Mouse (Mus musculus): ENCODE data around the gene Lctl.
A peak's percentile ranks its signal among the peaks of the same experiment; 100 is the strongest.
"Not testable (repeated sequence)": the region's sequence is repeated elsewhere in the genome, so short reads cannot be mapped to it uniquely, and the experiment has no call there.

Gene Lctl

GRCm38 (mm10) chr9:64120584-64121277, 3.8 kb downstream of the Lctl start:
- peak in 1 of 2 experiments; percentile 64 for DNase-seq (ENCODE audit: low spot score in 2 of 2)

- DNase-seq (ENCODE audit: low spot score in 2 of 2), result no peak
These were observed 5.7 kb downstream of the Lctl start for GRCm38 (mm10) chr9:64122601-64123000.

- DNase-seq (ENCODE audit: low spot score in 2 of 2), result not testable (repeated sequence)
These were observed 7.9 kb downstream of the Lctl start for GRCm38 (mm10) chr9:64124846-64125245.

- DNase-seq (ENCODE audit: low spot score in 2 of 2), result no peak
These were observed 8.4 kb downstream of the Lctl start for GRCm38 (mm10) chr9:64125307-64125706.

GRCm38 (mm10) chr9:64126121-64126520, 9.2 kb downstream of the Lctl start:
- DNase-seq (ENCODE audit: low spot score in 2 of 2), result no peak

- no peak for DNase-seq (ENCODE audit: low spot score in 2 of 2)
These were observed 14.7 kb downstream of the Lctl start for GRCm38 (mm10) chr9:64131623-64132022.

GRCm38 (mm10) chr9:64138896-64139295, 21.9 kb downstream of the Lctl start:
- DNase-seq (ENCODE audit: low spot score in 2 of 2), result peak; percentile 49 to 70

- DNase-seq (ENCODE audit: low spot score in 2 of 2), result no peak
These were observed 22.9 kb downstream of the Lctl start for GRCm38 (mm10) chr9:64139879-64140278.

- no peak for DNase-seq (ENCODE audit: low spot score in 2 of 2)
These were observed 39.7 kb downstream of the Lctl start for GRCm38 (mm10) chr9:64156641-64157040.

- DNase-seq (ENCODE audit: low spot score in 2 of 2), result no peak
These were observed 43.5 kb downstream of the Lctl start for GRCm38 (mm10) chr9:64160471-64160870.

GRCm38 (mm10) chr9:64169967-64170366, 53.0 kb downstream of the Lctl start:
- not testable (repeated sequence) for DNase-seq (ENCODE audit: low spot score in 2 of 2)

GRCm38 (mm10) chr9:64172145-64172815, 55.3 kb downstream of the Lctl start:
- no peak for DNase-seq (ENCODE audit: low spot score in 2 of 2)

- DNase-seq (ENCODE audit: low spot score in 2 of 2), result peak; percentile 89 to 90
These were observed 56.1 kb downstream of the Lctl start, which contains the start of the genes Zwilch and Rpl4 for GRCm38 (mm10) chr9:64172816-64173665. Gene Zwilch, minus strand, starts transcription at chr9:64173104. Gene Rpl4, plus strand, starts transcription at chr9:64173375.

- no peak for DNase-seq (ENCODE audit: low spot score in 2 of 2)
These were observed 56.8 kb downstream of the Lctl start for GRCm38 (mm10) chr9:64173666-64174220.

GRCm38 (mm10) chr9:64174341-64174740, 57.4 kb downstream of the Lctl start:
- DNase-seq (ENCODE audit: low spot score in 2 of 2), result no peak

- DNase-seq (ENCODE audit: low spot score in 2 of 2), result no peak
These were observed 57.8 kb downstream of the Lctl start for GRCm38 (mm10) chr9:64174766-64175165.

GRCm38 (mm10) chr9:64175378-64175777, 58.4 kb downstream of the Lctl start:
- DNase-seq (ENCODE audit: low spot score in 2 of 2), result no peak

GRCm38 (mm10) chr9:64178610-64178973, 61.6 kb downstream of the Lctl start:
- DNase-seq (ENCODE audit: low spot score in 2 of 2), result no peak

- peak; percentile 85 to 93 for DNase-seq (ENCODE audit: low spot score in 2 of 2)
These were observed 62.2 kb downstream of the Lctl start, which contains the start of gene Snapc5 for GRCm38 (mm10) chr9:64178974-64179646. Gene Snapc5, plus strand, starts transcription at chr9:64179274.

- not testable (repeated sequence) for DNase-seq (ENCODE audit: low spot score in 2 of 2)
These were observed 66.3 kb downstream of the Lctl start for GRCm38 (mm10) chr9:64183295-64183694.

- DNase-seq (ENCODE audit: low spot score in 2 of 2), result no peak
These were observed 67.4 kb downstream of the Lctl start for GRCm38 (mm10) chr9:64184166-64184840.

Measured in spleen, postnatal 10 days (tissue).